Mouse (Mus musculus): ENCODE results near the gene Ripk3.

The Ripk3 gene

DNA sequence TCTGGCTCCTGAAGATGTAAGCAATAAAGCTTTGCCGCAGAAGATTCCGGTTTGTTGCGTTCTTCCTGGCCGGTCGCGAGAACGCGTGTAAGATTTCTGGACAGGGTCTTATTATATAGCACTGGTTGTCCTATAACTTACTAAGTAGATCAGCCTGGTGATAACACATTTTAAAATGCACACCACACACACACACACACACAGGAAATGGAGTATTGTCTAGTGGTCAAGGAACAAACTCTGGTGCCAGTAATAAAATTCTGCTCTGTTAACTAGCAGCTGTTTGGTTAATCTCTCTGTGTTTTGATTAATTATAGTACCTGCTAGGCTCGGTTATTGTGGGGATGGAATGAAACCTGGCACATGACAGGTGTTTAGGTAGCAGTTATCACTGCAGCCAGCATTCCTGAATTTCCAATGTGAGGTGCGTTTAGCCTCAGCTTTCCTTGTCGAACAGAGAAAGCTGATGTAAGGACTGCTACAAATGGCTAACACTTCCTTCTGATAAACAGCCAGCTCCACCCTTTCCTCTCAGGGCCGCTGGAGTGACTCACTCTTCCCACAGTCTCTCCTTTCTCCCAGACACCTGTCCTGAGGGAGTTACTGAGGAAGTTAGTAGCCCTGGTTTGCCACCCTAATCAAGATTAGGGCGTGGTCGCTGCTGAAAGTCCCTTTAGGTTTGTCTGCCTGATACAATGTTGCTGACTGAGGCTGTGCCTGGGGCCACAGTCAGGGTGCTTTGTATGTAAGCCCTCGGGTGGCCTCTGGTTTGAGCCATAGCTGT is 6.9 kb upstream of the Ripk3 start:
- DNase-seq (ENCODE audit: low spot score): no peak

DNA sequence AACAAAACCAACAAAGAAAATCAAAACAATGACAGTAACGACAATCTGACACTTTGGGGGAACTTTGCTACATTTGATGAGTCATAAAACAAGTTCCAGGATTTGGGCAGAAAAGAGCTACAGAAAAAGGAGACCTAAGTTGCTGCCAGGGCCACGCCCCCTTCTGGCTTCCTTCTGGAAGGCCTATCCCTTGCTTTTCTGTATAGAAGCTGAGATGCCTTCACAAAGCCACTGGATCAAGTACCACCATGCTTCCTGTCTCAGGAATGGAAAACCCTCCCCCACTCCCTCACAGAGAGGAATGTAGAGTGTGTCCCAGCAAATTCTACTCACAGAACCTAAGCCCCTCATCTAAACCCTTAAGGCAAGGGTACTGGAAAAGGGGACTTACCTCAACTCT is 5.3 kb upstream of the Ripk3 start:
- DNase-seq (ENCODE audit: low spot score): no peak

DNA sequence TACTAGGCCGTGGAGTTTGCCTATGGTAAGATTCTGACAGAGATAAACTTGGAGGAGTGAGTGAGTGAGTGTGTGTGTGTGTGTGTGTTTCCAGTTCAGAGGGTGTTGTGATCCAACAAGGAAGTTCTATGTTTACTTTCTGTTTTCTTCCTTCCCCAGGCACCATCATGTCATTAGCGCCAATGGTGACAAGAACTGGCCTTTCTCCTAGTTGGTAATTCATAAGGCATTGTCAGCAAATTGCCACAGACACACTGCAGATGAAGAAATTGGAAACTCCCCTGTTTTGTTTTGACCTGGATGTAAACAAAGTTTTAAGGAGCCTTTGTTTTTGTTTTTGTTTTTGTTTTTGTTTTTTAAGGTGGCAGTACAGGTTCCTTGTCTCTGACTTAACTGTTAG is 4.8 kb upstream of the Ripk3 start:
- no peak for DNase-seq (ENCODE audit: low spot score)

DNA sequence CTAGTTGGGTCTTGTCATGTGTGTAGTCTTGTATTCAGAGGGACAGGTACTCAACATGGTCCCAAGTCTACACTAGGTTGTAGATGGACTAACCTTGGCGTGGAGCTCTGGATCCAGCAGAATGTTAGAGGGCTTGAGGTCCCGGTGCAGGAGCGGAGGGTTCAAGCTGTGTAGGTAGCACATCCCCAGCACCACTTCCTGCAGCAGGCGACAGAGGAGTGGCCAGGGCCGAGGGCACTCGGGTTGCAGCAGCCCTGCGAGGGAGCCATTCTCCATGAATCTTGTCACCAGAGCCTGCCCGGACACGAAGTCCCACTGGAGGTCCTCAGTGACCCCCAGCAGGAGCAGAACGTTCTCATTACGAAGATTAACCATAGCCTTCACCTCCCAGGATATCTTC is 934 bp downstream of the Ripk3 start:
- DNase-seq (ENCODE audit: low spot score): no peak

DNA sequence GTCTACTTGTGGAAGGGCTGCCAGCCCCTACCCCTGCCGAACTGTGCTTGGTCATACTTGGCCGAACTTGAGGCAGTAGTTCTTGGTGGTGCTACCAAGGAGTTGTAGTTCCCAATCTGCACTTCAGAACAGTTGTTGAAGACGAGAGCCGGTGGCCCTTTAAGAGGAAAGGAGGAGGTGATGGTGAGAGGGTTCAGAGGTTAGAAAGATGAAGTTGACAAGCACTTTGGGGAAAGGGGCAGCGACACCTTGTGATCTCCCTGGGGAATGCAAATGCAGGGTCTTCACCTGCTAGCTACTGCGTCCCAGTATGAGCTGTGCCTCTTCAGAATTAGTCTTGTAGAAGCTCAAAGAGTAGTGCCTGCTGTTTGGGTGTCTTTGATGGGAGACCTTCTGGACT is 3.5 kb downstream of the Ripk3 start:
- no peak for DNase-seq (ENCODE audit: low spot score)

DNA sequence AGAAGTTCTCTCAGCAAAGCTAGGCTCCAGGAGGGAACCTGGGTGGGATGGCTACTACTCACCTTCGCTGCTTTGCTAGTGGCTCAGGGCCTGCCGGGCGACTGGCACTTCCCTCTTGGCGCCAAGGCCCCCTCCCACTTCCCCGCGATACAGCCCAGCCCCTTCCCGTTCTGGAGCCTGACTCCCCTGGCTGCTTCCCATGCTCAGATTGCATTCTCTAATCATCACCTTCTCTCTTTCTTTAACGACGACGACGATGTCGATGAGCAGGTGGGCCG is 4.8 kb downstream of the Ripk3 start, which contains the start of gene Adcy4:
TSS of gene Adcy4 (minus strand) at position 138 of the 278 bp plus-strand sequence.
- no peak for DNase-seq (ENCODE audit: low spot score)

DNA sequence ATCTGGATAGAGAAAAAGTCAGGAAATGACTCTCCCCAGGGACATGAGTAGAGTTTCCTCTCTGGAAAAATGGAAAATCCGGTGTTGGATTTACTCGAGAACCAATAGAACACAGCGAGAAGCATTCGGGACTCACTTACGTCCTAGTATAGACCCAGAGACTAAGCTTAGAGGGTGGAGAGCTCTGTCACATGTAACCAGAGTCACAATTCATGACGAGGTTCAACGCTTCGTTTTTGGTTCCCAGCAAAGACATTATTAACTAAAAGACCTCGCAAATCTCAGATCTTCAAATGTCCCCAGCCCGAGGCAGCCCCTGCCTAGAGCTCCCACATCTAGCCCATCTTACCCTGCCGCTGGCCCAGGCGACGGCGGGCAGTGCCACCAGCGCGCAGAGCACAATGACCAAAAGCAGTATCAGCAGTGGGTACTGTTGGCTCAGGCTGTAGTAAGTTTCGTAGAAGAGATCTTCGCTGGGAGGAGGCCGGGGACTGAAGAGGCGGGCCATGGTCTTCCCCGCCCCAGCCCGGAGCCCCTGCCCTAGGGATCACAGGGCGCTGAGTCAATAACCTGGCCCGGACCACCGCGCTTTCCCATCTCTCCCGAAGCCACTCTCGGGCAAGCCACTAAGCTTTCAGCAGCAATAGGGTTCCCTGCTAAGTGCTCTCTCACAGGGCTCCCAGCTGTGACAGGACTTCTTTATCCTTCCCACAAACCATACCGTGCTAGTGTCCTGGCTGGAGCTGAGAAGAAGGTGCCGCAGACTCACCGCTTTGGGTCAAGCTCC is 5.3 kb downstream of the Ripk3 start:
- peak; percentile 2 for DNase-seq (ENCODE audit: low spot score)

DNA sequence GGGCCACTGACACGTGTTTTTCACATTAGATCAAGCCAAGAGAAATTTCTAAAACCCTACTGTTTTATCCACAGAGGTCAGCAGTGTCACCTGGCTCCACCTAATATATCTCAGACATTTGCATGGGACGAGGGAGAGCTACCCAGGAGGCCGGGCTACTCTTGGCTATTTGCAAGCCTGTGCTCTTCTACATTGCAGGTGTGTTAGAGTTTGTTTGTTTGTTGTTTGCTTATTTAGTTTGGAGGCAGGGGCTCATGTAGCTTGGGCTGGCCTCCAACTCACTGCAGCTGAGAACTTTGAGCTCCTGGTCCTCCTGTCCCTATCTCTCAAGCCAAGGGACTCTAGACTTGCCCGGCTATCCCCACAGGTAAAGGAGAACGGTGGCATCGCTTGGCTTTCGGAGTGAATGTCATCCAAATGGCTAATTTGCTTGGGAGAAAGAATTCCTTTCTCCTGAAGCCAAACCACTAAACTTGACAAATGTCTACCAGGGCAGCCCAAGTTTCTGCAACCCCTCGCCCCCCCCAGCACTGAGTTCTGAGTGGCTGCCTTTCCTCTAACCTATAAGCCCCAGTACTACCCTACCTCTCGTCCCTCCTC is 6.2 kb downstream of the Ripk3 start:
- no peak for DNase-seq (ENCODE audit: low spot score)

DNA sequence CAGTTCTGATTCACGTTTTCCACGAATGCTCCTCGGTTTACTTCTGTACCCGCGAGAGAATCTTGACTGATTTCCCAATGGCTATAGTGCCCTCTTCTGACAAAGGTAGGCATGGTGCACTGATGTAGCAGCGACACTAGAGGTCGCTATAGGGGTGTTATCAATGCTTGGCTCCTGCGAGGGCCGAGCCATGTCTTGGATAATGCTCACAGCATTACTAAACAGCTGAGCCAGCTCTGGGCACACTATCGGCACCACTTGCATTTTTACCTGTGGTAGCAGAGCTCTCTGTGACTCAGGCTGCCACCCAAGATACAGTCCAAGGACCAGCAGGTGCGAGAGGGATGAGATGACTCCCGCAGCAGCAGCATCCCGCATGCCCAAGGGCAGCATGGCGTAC is 7.4 kb downstream of the Ripk3 start:
- DNase-seq (ENCODE audit: low spot score): peak; percentile 63

DNA sequence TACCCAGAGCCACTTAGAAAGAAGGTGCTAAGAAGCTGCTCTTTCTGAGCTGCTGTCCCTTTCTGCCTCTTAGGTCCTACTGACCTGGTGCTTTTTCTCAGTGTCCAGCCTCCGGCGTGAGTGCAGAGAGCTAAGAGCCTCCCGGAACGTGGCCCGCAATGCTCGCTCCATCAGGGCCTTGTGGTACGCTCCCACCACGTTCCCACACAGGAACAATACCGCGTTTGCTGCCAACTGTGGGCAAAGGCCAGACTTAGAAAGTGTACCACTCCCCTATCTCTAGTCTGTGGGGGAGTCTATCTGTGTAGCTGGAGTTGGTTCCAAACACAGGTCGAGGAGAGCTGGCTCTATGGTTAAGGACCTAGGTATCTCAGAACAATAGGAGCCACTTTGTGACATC is 7.9 kb downstream of the Ripk3 start:
- DNase-seq (ENCODE audit: low spot score): no peak

DNA sequence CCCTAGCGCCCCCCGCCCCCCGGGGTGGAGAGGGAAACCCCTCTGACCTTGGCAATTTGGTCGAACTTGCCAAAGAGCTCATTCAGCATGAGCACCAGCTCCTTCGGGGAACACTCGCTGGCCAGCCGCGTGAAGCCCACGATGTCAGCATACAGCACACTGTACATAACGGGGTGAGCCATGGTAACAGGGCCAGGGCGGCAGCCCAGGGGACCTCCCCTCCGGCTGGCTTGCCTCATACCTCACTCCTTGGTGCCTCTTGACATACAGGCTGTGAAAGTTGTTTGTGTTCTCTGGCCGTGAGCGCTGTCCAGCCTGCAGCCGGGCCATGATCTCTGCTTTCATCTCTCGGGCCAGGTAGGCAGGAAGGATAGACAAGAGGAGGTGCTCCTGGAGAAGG is 9.0 kb downstream of the Ripk3 start:
- DNase-seq (ENCODE audit: low spot score): no peak

DNA sequence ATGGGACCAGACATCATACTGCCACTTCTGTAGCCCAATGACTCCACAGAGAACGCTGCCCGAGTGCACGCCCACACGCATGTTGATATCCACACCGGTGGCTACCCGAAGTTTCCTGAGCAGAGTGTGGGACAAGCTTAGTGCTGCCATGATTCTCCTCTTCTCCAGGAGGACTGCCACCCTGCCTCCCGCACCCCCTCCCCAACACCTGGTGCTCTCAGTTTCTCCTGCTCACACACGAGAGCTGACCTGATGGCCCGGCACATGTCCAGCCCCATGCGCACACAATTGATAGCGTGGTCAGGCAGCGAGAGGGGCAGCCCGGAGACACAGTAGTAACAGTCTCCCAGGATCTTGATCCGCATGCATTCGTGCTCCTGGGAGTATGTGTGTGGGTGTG is 10.0 kb downstream of the Ripk3 start:
- DNase-seq (ENCODE audit: low spot score): no peak

DNA sequence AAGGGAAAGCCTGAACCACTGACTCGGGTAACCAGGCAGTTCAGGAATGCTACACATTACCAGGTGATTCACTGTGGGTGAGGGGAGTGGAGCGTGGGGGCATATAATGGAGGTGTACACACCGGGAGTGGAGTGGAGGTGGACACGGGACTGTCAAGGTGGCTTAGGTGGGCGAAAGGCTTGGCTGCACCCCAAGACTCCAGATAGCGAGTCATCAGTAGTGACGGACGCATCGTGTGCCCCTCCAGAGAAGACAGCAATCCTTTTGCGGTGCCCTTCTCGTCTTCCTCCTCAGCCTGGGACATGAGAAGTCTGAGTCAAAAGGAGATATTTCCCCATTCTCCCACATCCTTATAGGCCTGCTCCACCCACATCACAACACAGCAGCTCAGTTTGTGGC is 10.9 kb downstream of the Ripk3 start:
- no peak for DNase-seq (ENCODE audit: low spot score)

DNA sequence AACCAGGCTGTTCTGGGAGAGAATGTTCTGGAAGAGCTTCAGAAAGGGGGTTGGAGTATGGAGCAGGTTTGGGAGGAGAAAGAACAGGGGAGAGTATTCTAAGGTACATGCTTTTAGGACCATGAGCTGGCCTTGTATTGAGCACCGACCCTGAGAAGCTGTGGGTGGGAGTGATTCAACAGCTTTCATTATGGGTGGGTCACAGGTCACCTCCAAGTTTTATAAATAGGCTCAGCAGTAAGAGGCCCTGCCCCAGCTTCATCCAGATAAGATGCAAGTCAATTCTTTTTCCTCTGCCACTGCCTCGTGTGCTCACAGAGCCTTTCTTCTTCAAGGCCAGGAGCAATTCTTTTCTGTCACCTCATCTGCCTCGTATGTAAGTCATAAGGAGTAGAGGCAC is 11.5 kb downstream of the Ripk3 start:
- no peak for DNase-seq (ENCODE audit: low spot score)

DNA sequence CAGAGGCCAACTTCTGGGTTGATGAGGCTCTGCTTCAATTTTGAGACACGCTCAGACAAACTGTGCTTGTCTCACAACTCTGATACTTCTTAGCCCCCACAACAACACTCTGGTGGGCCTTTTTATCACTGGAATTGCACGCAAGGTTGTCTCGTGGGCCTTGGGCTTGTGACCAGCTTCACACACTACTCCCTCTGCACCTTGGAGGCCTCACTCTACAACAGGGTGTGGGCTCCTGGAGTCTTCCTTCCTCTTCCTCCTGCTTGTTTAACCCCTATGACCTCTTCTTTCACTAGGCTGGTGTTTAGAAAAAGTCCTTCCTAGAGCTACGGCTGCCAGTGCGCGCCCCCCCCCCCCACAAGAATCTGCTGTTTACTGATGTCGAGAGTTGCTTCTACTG is 12.0 kb downstream of the Ripk3 start:
- no peak for DNase-seq (ENCODE audit: low spot score)

DNA sequence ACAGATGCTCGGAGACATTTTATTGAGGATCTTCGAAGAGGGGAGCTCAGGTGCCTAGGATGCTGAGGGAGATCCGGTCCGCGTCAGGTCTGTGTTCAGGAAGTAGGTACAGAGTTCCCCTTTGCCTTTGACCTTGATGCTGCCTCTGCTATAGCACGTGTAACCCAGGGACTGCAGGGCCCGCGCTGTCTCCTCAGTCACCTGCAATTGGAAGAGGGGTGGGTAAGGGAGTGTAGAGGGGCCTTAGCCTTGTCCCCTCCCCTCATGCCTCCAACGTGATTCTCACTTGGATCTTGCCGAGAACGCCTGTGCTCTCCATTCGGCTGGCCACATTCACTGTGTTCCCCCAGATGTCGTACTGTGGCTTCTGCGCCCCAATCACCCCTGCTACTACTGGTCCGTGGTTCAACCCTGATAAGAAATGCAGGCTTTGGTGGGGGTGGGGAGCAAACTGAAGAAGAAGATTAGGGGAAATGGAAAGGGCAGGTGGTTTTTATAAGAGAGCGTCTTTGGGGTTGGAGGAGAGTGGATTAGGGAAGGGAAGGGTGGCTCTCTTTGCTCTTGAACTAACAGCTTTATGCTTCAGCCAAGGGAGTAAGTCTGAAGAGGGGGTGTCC is 19.5 kb downstream of the Ripk3 start:
- no peak for DNase-seq (ENCODE audit: low spot score)

DNA sequence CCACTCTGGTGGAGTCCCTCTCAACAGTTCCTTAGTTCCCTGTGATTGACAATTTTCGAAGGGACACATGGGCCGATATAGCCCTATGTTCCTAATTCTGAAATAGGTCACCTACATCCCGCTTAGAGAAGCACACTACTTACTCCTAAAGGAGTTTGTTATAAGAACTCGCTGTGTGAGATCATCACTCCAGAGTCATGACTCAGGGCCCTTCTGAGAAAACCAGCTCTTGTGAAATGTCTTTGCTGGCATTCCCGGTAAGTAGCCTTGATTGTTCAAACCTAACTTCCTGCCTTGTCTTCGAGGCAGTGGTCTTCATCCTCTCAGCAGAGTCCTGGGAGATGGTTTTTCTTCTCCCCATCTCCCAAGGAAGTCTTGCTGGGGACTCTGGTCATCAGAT is 20.1 kb downstream of the Ripk3 start:
- no peak for DNase-seq (ENCODE audit: low spot score)

DNA sequence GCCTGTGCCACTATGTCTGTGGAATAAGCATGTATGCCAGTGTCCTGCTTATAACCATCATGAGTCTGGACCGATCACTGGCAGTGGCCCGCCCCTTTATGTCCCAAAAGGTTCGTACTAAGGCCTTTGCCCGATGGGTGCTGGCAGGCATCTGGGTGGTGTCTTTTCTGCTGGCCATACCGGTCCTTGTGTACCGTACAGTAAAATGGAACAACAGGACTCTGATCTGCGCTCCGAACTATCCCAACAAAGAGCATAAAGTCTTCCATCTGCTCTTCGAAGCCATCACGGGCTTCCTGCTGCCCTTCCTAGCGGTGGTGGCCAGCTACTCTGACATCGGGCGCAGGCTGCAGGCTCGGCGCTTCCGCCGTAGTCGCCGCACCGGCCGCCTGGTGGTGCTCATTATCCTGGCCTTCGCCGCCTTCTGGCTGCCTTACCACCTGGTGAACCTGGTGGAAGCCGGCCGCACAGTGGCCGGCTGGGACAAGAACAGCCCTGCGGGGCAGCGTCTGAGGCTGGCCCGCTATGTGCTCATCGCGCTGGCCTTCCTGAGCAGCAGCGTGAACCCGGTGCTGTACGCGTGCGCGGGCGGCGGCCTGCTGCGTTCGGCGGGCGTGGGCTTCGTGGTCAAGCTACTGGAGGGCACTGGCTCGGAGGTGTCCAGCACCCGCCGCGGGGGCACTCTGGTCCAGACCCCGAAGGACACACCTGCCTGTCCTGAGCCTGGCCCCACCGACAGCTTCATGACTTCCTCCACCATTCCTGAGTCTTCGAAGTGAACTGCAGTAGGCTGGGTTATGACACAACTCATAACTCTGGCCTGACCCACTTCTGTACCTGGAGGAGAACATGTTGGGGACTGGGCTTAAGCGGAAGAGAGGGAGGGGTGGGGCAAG is 20.9 kb downstream of the Ripk3 start:
- peak; percentile 44 for DNase-seq (ENCODE audit: low spot score)

DNA sequence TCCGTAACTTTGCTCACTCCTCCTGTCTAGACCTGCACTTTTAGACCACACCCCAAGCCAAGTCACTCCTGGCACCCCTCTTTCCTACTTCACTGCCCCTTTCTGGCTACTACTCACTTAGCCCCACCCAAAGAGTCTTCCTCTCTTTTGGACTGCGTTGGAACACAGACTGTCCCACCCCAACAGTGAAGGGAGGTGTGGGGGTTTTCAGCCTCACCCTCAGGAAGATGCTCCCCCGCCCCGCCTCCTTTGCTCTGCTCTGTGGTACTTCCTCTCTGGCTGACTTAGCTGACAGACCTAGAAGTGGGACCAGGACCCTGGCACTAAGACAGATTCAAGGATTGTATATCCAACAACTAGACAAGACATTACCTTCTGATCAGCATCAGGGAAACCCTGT is 23.0 kb downstream of the Ripk3 start, which contains the start of gene Ltb4r1:
TSS of gene Ltb4r1 (plus strand) at position 267 of the 400 bp plus-strand sequence.
- no peak for DNase-seq (ENCODE audit: low spot score)

DNA sequence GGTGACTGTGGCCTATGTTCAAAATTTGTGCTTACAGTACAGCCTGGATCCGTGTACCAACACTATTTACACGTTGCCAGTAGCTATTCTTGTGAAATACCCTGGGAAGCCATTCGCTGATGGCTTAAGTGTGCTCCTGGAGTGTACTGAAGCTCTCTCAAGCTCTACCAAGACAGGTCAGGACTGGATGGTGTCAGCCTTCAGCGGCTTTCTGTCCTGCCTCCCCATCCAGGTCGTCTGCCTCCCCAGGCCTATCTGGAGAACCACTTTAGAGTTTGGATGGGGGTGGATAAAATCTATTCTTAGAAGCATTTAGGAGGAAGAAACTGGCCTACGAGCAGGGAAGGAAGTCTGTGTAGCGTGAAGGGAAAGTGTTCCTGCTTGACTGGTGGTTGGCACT is 25.5 kb downstream of the Ripk3 start:
- DNase-seq (ENCODE audit: low spot score): no peak

DNA sequence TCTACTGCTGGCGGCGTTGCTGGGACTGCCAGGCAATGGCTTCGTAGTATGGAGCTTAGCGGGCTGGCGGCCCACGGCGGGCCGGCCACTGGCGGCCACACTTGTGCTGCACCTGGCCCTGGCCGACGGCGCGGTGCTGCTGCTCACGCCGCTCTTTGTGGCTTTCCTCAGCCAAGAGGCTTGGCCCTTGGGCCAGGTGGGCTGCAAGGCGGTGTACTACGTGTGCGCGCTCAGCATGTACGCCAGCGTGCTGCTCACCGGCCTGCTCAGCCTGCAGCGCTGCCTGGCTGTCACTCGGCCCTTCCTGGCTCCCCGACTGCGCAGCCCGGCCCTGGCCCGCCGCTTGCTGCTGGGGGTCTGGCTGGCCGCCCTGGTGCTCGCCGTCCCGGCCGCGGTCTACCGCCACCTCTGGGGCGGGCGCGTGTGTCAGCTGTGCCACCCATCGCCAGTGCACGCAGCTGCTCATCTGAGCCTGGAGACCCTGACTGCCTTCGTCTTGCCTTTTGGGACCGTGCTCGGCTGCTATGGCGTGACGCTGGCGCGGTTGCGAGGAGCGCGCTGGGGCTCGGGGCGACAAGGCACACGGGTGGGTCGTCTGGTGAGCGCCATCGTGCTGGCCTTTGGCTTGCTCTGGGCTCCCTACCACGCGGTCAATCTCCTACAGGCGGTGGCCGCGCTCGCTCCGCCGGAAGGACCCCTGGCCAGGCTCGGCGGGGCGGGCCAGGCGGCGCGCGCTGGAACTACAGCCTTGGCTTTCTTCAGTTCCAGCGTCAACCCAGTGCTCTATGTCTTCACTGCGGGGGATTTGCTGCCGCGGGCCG is 26.5 kb downstream of the Ripk3 start:
- DNase-seq (ENCODE audit: low spot score): no peak

Data from ovary, postnatal 14 days (tissue).